Mouse (Mus musculus) MEL (cell line): ENCODE measurements around the gene Golga4. TPM values are rescaled to one million over a fixed set of nuclear protein-coding genes. Genes with fewer than 3 reads are reported as not detected.

ENCODE experiments used
- DNase-seq: peaks from one replicate; pipeline ENCODE4 v3.0.0; 2011; ENCODE audit warnings: low read depth, low spot score
- H3K27ac ChIP-seq: 2 replicates; pipeline ENCODE4 v1.5.1; 2012; ENCODE audit warnings: low read depth, mild to moderate bottlenecking, control low read depth, low read length, moderate library complexity; ENCODE audit not compliant: control insufficient read depth
- H3K27me3 ChIP-seq, 2 experiments: fragments of 150-350 bp in 1 of 2; sonication (generic) in 1 of 2; 2 replicates each; pipeline ENCODE4 v1.6.1; 2012; ENCODE audit warnings: low read length in 2 of 2, mild to moderate bottlenecking in 2 of 2, improper control_type of control experiment in 1 of 2, moderate library complexity in 1 of 2; ENCODE audit not compliant: insufficient read depth in 2 of 2, control insufficient read depth in 1 of 2
- H3K36me3 ChIP-seq, 2 experiments: 2 replicates each; pipeline ENCODE4 v1.6.1; 2012 to 2014; ENCODE audit warnings: low read length in 2 of 2, improper control_type of control experiment in 1 of 2, inconsistent platforms in 1 of 2, mild to moderate bottlenecking in 1 of 2; ENCODE audit not compliant: insufficient read depth in 2 of 2, control insufficient read depth in 1 of 2
- H3K4me1 ChIP-seq, 2 experiments: fragments of 150-350 bp in 1 of 2; sonication (generic) in 1 of 2; 2 replicates each; pipeline ENCODE4 v1.6.1; 2012; ENCODE audit warnings: low read length in 2 of 2, improper control_type of control experiment in 1 of 2, mild to moderate bottlenecking in 1 of 2; ENCODE audit not compliant: insufficient read depth in 2 of 2, control insufficient read depth in 1 of 2
- H3K4me3 ChIP-seq, 2 experiments: fragments of 150-350 bp in 1 of 2; sonication (generic) in 1 of 2; 2 replicates each; pipeline ENCODE4 v1.5.1; 2012; ENCODE audit warnings: low read depth in 2 of 2, low read length in 2 of 2, mild to moderate bottlenecking in 2 of 2, moderate library complexity in 2 of 2, control low read depth in 1 of 2, improper control_type of control experiment in 1 of 2; ENCODE audit not compliant: control insufficient read depth in 1 of 2, insufficient read depth in 1 of 2
- H3K79me2 ChIP-seq: 2 replicates; pipeline ENCODE4 v1.6.1; 2012; ENCODE audit warnings: mild to moderate bottlenecking, low read length, moderate library complexity; ENCODE audit not compliant: control insufficient read depth, poor library complexity, insufficient read depth
- H3K9ac ChIP-seq: 2 replicates; pipeline ENCODE4 v1.6.1; 2012; ENCODE audit warnings: low read depth, mild to moderate bottlenecking, control low read depth, low read length, moderate library complexity; ENCODE audit not compliant: control insufficient read depth, poor library complexity, severe bottlenecking
- H3K9me3 ChIP-seq: fragments of 150-350 bp; sonication (generic); replicated peaks from 2 replicates; pipeline ENCODE4 v1.6.1; 2012; ENCODE audit warnings: mild to moderate bottlenecking, low read length, improper control_type of control experiment, moderate library complexity; ENCODE audit not compliant: insufficient read depth
- BHLHE40 ChIP-seq: IDR thresholded peaks from 2 replicates; pipeline ENCODE4 v1.6.1; 2012; ENCODE audit warnings: low read depth, mild to moderate bottlenecking, inconsistent platforms, low read length, improper control_type of control experiment, borderline replicate concordance
- CHD1 ChIP-seq: IDR thresholded peaks from 2 replicates; pipeline ENCODE4 v1.6.1; 2012; ENCODE audit warnings: low read depth, mild to moderate bottlenecking, inconsistent platforms, low read length, improper control_type of control experiment
- CTCF ChIP-seq, 3 experiments: IDR thresholded peaks in 2 of 3; conservative IDR thresholded peaks in 1 of 3; 2 replicates each; pipeline ENCODE4 v1.5.1; 2011 to 2012; ENCODE audit warnings: low read length in 3 of 3, low read depth in 2 of 3, mild to moderate bottlenecking in 2 of 3, improper control_type of control experiment in 1 of 3, inconsistent platforms in 1 of 3, mixed read lengths in 1 of 3, moderate library complexity in 1 of 3; ENCODE audit not compliant: control insufficient read depth in 1 of 3, insufficient read depth in 1 of 3, poor library complexity in 1 of 3, severe bottlenecking in 1 of 3
- E2F4 ChIP-seq: IDR thresholded peaks from 2 replicates; pipeline ENCODE4 v1.6.1; 2011; ENCODE audit warnings: low read depth, low read length, improper control_type of control experiment, borderline replicate concordance
- EP300 ChIP-seq, 2 experiments: IDR thresholded peaks; 2 replicates each; pipeline ENCODE4 v1.6.1; 2011; ENCODE audit warnings: improper control_type of control experiment in 2 of 2, low read length in 2 of 2, low read depth in 1 of 2, mild to moderate bottlenecking in 1 of 2
- ETS1 ChIP-seq: IDR thresholded peaks from 2 replicates; pipeline ENCODE4 v1.6.1; 2012; ENCODE audit warnings: low read depth, mild to moderate bottlenecking, inconsistent platforms, low read length, improper control_type of control experiment, moderate library complexity
- GABPA ChIP-seq: IDR thresholded peaks from 2 replicates; pipeline ENCODE4 v1.6.1; 2012; ENCODE audit warnings: low read depth, mild to moderate bottlenecking, inconsistent platforms, low read length, improper control_type of control experiment, moderate library complexity
- HCFC1 ChIP-seq: IDR thresholded peaks from 2 replicates; pipeline ENCODE4 v1.6.1; 2012; ENCODE audit warnings: low read depth, mild to moderate bottlenecking, inconsistent platforms, low read length, improper control_type of control experiment, moderate library complexity
- JUND ChIP-seq: IDR thresholded peaks from 2 replicates; pipeline ENCODE4 v1.6.1; 2011; ENCODE audit warnings: low read depth, mild to moderate bottlenecking, improper control_type of control experiment, low read length
- KAT2A ChIP-seq: conservative IDR thresholded peaks from 2 replicates; pipeline ENCODE4 v1.6.1; 2012; ENCODE audit warnings: low read depth, low read length, improper control_type of control experiment, inconsistent platforms
- MAFK ChIP-seq: IDR thresholded peaks from 2 replicates; pipeline ENCODE4 v1.6.1; 2011; ENCODE audit warnings: low read depth, mild to moderate bottlenecking, low read length, improper control_type of control experiment, borderline replicate concordance
- MAX ChIP-seq: IDR thresholded peaks from 2 replicates; pipeline ENCODE4 v1.6.1; 2011; ENCODE audit warnings: low read length, improper control_type of control experiment
- MEF2A ChIP-seq: IDR thresholded peaks from 2 replicates; pipeline ENCODE4 v1.6.1; 2014; ENCODE audit warnings: low read depth, mild to moderate bottlenecking, inconsistent platforms, low read length, improper control_type of control experiment; ENCODE audit not compliant: poor library complexity, insufficient replicate concordance, severe bottlenecking; ENCODE audit errors: extremely low read depth
- MXI1 ChIP-seq: IDR thresholded peaks from 2 replicates; pipeline ENCODE4 v1.6.1; 2011; ENCODE audit warnings: mild to moderate bottlenecking, low read depth, low read length, improper control_type of control experiment
- MYC ChIP-seq: IDR thresholded peaks from 2 replicates; pipeline ENCODE4 v1.6.1; 2011; ENCODE audit warnings: low read depth, mild to moderate bottlenecking, low read length, improper control_type of control experiment, moderate library complexity
- NRF1 ChIP-seq: IDR thresholded peaks from 2 replicates; pipeline ENCODE4 v1.6.1; 2014; ENCODE audit warnings: low read depth, mild to moderate bottlenecking, inconsistent platforms, low read length, improper control_type of control experiment, moderate library complexity; ENCODE audit not compliant: poor library complexity, insufficient read depth, severe bottlenecking
- POLR2A ChIP-seq, 2 experiments: IDR thresholded peaks; 2 replicates each; pipeline ENCODE4 v1.6.1; 2011 to 2012; ENCODE audit warnings: low read length in 2 of 2, mild to moderate bottlenecking in 2 of 2, control low read depth in 1 of 2, improper control_type of control experiment in 1 of 2, low read depth in 1 of 2, moderate library complexity in 1 of 2; ENCODE audit not compliant: control insufficient read depth in 1 of 2, insufficient read depth in 1 of 2, poor library complexity in 1 of 2
- POLR2AphosphoS2 ChIP-seq: IDR thresholded peaks from 2 replicates; pipeline ENCODE4 v1.6.1; 2011; ENCODE audit warnings: low read length, improper control_type of control experiment
- RCOR1 ChIP-seq: IDR thresholded peaks from 2 replicates; pipeline ENCODE4 v1.6.1; 2012; ENCODE audit warnings: low read depth, mild to moderate bottlenecking, inconsistent platforms, low read length, improper control_type of control experiment
- SIN3A ChIP-seq: IDR thresholded peaks from 2 replicates; pipeline ENCODE4 v1.6.1; 2012; ENCODE audit warnings: low read length, improper control_type of control experiment, inconsistent platforms
- TAL1 ChIP-seq: IDR thresholded peaks from 2 replicates; pipeline ENCODE4 v1.6.1; 2012; ENCODE audit warnings: mild to moderate bottlenecking, inconsistent platforms, low read length, moderate library complexity, mixed read lengths
- TCF12 ChIP-seq: IDR thresholded peaks from 2 replicates; pipeline ENCODE4 v1.6.1; 2014; ENCODE audit warnings: low read depth, mild to moderate bottlenecking, inconsistent platforms, low read length, improper control_type of control experiment, moderate library complexity
- UBTF ChIP-seq: IDR thresholded peaks from 2 replicates; pipeline ENCODE4 v1.6.1; 2012; ENCODE audit warnings: low read depth, mild to moderate bottlenecking, inconsistent platforms, low read length, improper control_type of control experiment, moderate library complexity, borderline replicate concordance; ENCODE audit not compliant: insufficient read depth
- USF1 ChIP-seq: IDR thresholded peaks from 2 replicates; pipeline ENCODE4 v1.6.1; 2014; ENCODE audit warnings: low read depth, mild to moderate bottlenecking, inconsistent platforms, low read length, improper control_type of control experiment, moderate library complexity
- USF2 ChIP-seq, 2 experiments: IDR thresholded peaks; 2 replicates each; pipeline ENCODE4 v1.6.1; 2011 to 2012; ENCODE audit warnings: improper control_type of control experiment in 2 of 2, low read length in 2 of 2, borderline replicate concordance in 1 of 2, inconsistent platforms in 1 of 2, low read depth in 1 of 2, mild to moderate bottlenecking in 1 of 2; ENCODE audit not compliant: insufficient read depth in 1 of 2
- ZMIZ1 ChIP-seq: IDR thresholded peaks from 2 replicates; pipeline ENCODE4 v1.6.1; 2012; ENCODE audit warnings: low read depth, mild to moderate bottlenecking, inconsistent platforms, low read length, improper control_type of control experiment, moderate library complexity
- ZNF384 ChIP-seq: IDR thresholded peaks from 2 replicates; pipeline ENCODE4 v1.6.1; 2012; ENCODE audit warnings: low read depth, mild to moderate bottlenecking, inconsistent platforms, low read length, improper control_type of control experiment
- polyA plus RNA-seq, 2 experiments: library from polyadenylated mRNA; stranded (reverse) in 1 of 2; unstranded in 1 of 2; fragments of >175 nt in 1 of 2; fragments of >200 nt in 1 of 2; gene quantifications; 2 replicates each; pipeline versions ENCODE4 v1.2.1 to v1.2.4; 2012; ENCODE audit warnings: low replicate concordance in 2 of 2, low read depth in 1 of 2; ENCODE audit not compliant: insufficient read length in 2 of 2, insufficient read depth in 1 of 2, missing spikeins in 1 of 2
- total RNA-seq: library from RNA; depleted of rRNA; stranded (reverse); fragments of 300-350 nt; gene quantifications from 2 replicates; pipeline ENCODE4 v1.2.3, GENCODE M21; 2012

Gene Golga4
- total and polyA plus RNA-seq, 3 experiments: 29.8 to 465 (median 38.9) TPM

- no peaks in the 10 kb centered on the region for H3K9me3 ChIP-seq
- no peak overlapping the region for H3K9ac ChIP-seq
- H3K36me3 ChIP-seq: peaks cover 0 to 12% of the 10 kb centered on the region in 2 experiments; a peak in 2 of 4 replicates
- DNase-seq: no peak
- TF ChIP-seq TAL1 (no peak), EP300 (IDR thresholded peaks at IDR 0.05; ENCODE audit: low read depth in 1 of 2, low read length in 2 of 2) (no peak), CTCF (IDR thresholded peaks at IDR 0.05 in 2 of 3, conservative IDR thresholded peaks at IDR 0.05 in 1 of 3; ENCODE audit: control insufficient read depth in 1 of 3, insufficient read depth in 1 of 3, low read depth in 2 of 3, low read length in 3 of 3, poor library complexity in 1 of 3, severe bottlenecking in 1 of 3) (no peak), USF2 (IDR thresholded peaks at IDR 0.05; ENCODE audit: borderline replicate concordance in 1 of 2, insufficient read depth in 1 of 2, low read depth in 1 of 2, low read length in 2 of 2) (no peak), SIN3A (no peak), RCOR1 (no peak), ZNF384 (no peak), KAT2A (no peak), POLR2AphosphoS2 (no peak), MEF2A (no peak), ETS1 (no peak), MYC (no peak), JUND (no peak), ZMIZ1 (no peak), CHD1 (no peak), GABPA (no peak), HCFC1 (no peak), MXI1 (no peak)
- H3K4me1 ChIP-seq: no peaks in the 10 kb centered on the region
- H3K79me2 ChIP-seq: no peaks in the 10 kb centered on the region
- H3K27ac ChIP-seq: no peak overlapping the region
- no peak overlapping the region for H3K4me3 ChIP-seq
- H3K27me3 ChIP-seq: no peaks in the 10 kb centered on the region
Observed at GRCm38 (mm10) chr9:118545146-118545545, 39.1 kb downstream of the Golga4 start.

GRCm38 (mm10) chr9:118548651-118549050, 42.6 kb downstream of the Golga4 start:
- Histone ChIP-seq H3K79me2 (no peaks in the 10 kb centered on the region), H3K36me3 (peaks cover 0 to 18% of the 10 kb centered on the region in 2 experiments; a peak in 2 of 4 replicates)

More at GRCm38 (mm10) chr9:118548651-118549050, 42.6 kb downstream of the Golga4 start:
- Histone ChIP-seq H3K4me3 (no peak overlapping the region), H3K9me3 (no peaks in the 10 kb centered on the region), H3K27me3 (no peaks in the 10 kb centered on the region), H3K4me1 (no peaks in the 10 kb centered on the region), H3K27ac (no peak overlapping the region), H3K9ac (no peak overlapping the region)
- no peak for TF ChIP-seq POLR2AphosphoS2
- TF ChIP-seq NRF1: no peak
- no peak for TF ChIP-seq MYC
- no peak for TF ChIP-seq MAX
- no peak for TF ChIP-seq TCF12
- TF ChIP-seq USF1: no peak
- TF ChIP-seq UBTF: no peak
- TF ChIP-seq ZMIZ1: no peak
- TF ChIP-seq SIN3A: no peak
- no peak for TF ChIP-seq BHLHE40
- TF ChIP-seq E2F4: no peak
- no peak for TF ChIP-seq POLR2A (IDR thresholded peaks at IDR 0.05; ENCODE audit: control insufficient read depth in 1 of 2, insufficient read depth in 1 of 2, low read depth in 1 of 2, low read length in 2 of 2, poor library complexity in 1 of 2)
- no peak for TF ChIP-seq MAFK
- TF ChIP-seq TAL1: no peak
- no peak for DNase-seq
